ENCODE assay signal across 9 mouse cellular contexts in the genomic region with DNA sequence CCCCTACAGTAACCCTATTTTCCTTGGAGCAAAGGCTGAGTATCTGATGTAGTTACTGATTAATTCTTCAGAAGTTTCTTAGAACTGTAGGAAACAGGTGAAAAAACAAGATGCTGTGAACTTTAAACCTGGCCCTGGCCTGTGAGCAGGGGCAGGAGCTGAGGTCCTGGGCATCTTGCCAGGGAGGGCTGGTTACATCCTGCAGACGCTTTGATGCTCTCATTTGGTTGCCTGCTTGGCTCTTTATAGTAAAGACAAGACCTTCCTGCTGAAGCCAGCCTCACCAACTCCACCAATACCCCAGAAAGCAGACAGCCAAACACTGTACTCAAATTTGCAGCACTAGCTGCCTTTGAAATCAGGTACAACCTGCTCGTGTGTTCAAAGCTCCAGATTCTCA. TPM values are rescaled to one million over a fixed set of nuclear protein-coding genes. Genes with fewer than 3 reads are reported as not detected.
A peak's percentile ranks its signal among the peaks of the same experiment; 100 is the strongest.
DNase-seq lines count a peak whose midpoint lies in the region; ATAC-seq lines count a peak whose summit lies in the region.
"Had no signal": no experiment of that assay in that cellular context is flagged by ENCODE, and none has a peak within 500 bp of the region (broad histone marks: within the 10 kb centered on the region; RNA-seq: fewer than 3 reads in every experiment).

No protein-coding gene starts in this region.

- no peak overlapping the region for H3K4me2 ChIP-seq in forebrain, embryonic 16.5 days (ENCODE audit: low read length)
- H3K4me2 ChIP-seq: limb, embryonic 13.5 days had no signal

- H3K36me3 ChIP-seq in forebrain, embryonic 16.5 days (ENCODE audit: control insufficient read depth, insufficient read depth) = no peaks in the 10 kb centered on the region

- H3K9ac ChIP-seq in forebrain, embryonic 16.5 days (replicated peaks; ENCODE audit: low read depth, low read length) = no peak overlapping the region
- H3K9ac ChIP-seq: limb, embryonic 13.5 days had no signal

- H3K4me1 ChIP-seq in forebrain, embryonic 16.5 days (replicated peaks; ENCODE audit: control insufficient read depth, insufficient read depth, low read length) = peaks cover 18% of the 10 kb centered on the region

- no peak overlapping the region for H3K4me3 ChIP-seq in forebrain, embryonic 16.5 days (replicated peaks; ENCODE audit: low read length)
- H3K4me3 ChIP-seq: limb, embryonic 13.5 days had no signal

- H3K9me3 ChIP-seq in forebrain, embryonic 16.5 days (ENCODE audit: control insufficient read depth, low read length) = no peaks in the 10 kb centered on the region; the same call in 1 of the 2 replicates

- no peak overlapping the region for H3K27ac ChIP-seq in forebrain, embryonic 16.5 days (ENCODE audit: low read length)
- H3K27ac ChIP-seq: limb, embryonic 13.5 days had no signal

- 41% methylated on average over 2 of the region's 2 CpGs for WGBS in forebrain, embryonic 16.5 days

- H3K27me3 ChIP-seq in forebrain, embryonic 16.5 days (replicated peaks; ENCODE audit: control insufficient read depth, insufficient read depth, low read length) = no peaks in the 10 kb centered on the region; the same call in 1 of the 2 replicates
- H3K27me3 ChIP-seq: limb, embryonic 13.5 days had no signal

- no peak for ATAC-seq in forebrain, embryonic 16.5 days

- peak; percentile 56 to 77 for DNase-seq in adrenal gland, adult (ENCODE audit: inconsistent age in 2 of 2, low spot score in 1 of 2)
- DNase-seq in adrenal gland, postnatal 4 days (ENCODE audit: low spot score in 2 of 2) = no peak
- peak; percentile 29 for DNase-seq in right cerebral cortex, postnatal 4 days
- no peak for DNase-seq in right cerebral cortex, adult 2 months (ENCODE audit: low spot score in 2 of 2)
- DNase-seq in kidney, adult 18-20 months = peak; percentile 85
- peak; percentile 21 to 40 for DNase-seq in natural killer cell, adult 2 months (ENCODE audit: low spot score in 2 of 2)
- DNase-seq in layer of hippocampus, postnatal 14 days (ENCODE audit: low spot score in 2 of 2) = no peak

RNA-seq across cellular contexts. Expression of gene Ggact, which starts 11.4 kb away (rescaled TPM):
- total RNA-seq in adrenal gland, postnatal 4 days (2021) = 10 to 100 TPM; 43.9 to 49.2 TPM
- 10 to 100 TPM; 22.2 to 23.3 TPM for total RNA-seq in layer of hippocampus, postnatal 14 days (2021)
- polyA plus RNA-seq in forebrain, embryonic 16.5 days (2015; fragmentation: Nextera tagmentation; extraction: Ambion mirVana) = 6.2 and 6.5 TPM in 2 replicates

Comparison
In these comparisons a context has a peak if more than half of its experiments do, and no peak if none do; other contexts are left out.
1. DNase-seq: peak in adrenal gland, adult (2 of 2), right cerebral cortex, postnatal 4 days (single experiment), kidney, adult 18-20 months (single experiment) and natural killer cell, adult 2 months (2 of 2); none in adrenal gland, postnatal 4 days (0 of 2), right cerebral cortex, adult 2 months (0 of 2) and layer of hippocampus, postnatal 14 days (0 of 2).